Mouse (Mus musculus): Measurements from ENCODE around the gene Ggt6.

Gene Ggt6

DNA sequence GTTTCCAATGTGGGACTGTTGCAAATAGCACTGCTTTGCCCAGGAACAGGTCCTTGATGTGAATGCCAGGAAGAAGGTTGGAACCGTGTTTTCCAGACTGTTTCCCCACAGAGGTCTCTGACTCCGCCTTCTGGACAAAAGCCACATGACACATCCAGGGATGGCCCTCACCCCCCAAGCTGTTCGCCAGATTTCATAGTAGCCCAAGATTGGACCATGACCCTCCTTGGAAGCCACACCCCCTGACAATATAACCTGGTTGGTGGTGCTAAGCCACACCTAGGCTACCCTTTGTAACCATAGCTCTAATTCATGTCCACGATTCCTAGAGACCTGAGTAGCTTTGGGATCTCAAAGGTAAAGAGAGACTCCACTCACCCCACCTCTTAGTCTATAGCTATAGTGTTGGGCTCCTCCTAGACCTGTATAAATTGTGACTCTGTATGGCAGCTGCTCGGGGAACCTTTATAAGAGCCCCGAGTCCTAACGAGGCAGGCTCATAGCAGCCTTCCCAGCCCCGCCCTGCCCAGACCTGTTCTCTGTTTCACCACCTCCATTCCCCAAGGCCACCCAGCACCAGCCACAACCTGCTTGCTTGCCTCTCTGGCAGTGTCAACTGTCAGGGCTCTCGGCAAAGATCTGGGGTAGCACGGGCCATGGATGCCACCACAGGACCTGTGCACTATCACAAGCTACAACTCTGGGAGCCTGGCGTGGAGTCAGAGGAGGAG lies at the start of gene Ggt6:
Gene Ggt6 (plus strand): TSS at position 564 of the 731 bp plus-strand sequence.
- DNase-seq (ENCODE audit: extremely low spot score, low spot score) = no peak

GRCm38 (mm10) chr11:72388113-72388529 lies 47.2 kb upstream of the Ggt6 start:
- no peak for DNase-seq (ENCODE audit: extremely low spot score, low spot score)

- no peak for DNase-seq (ENCODE audit: extremely low spot score, low spot score)
These were observed 45.8 kb upstream of the Ggt6 start for GRCm38 (mm10) chr11:72389407-72390142.

GRCm38 (mm10) chr11:72391181-72391580 lies 44.1 kb upstream of the Ggt6 start:
- DNase-seq (ENCODE audit: extremely low spot score, low spot score) = no peak

DNA sequence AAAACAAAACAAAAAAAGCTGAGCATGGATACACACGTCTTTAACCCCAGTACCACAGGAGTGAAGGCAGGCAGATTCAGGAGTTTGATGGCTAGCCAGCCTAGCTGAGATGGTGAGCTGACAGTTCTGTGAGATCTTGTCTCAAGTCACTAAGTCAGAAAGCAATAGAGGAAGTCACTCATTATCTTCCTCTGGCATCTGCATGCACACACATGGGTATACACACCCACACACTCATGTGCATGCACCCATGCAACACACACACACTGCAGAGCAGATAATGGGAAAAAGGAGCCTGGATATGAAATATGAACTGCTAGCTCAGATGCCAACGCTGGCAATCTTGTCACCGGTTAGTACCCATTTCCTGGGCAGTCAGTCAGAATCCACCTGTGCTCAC lies 42.1 kb upstream of the Ggt6 start:
- no peak for DNase-seq (ENCODE audit: extremely low spot score, low spot score)

- DNase-seq (ENCODE audit: extremely low spot score, low spot score) = no peak
These were observed 41.7 kb upstream of the Ggt6 start for GRCm38 (mm10) chr11:72393669-72394068.

DNA sequence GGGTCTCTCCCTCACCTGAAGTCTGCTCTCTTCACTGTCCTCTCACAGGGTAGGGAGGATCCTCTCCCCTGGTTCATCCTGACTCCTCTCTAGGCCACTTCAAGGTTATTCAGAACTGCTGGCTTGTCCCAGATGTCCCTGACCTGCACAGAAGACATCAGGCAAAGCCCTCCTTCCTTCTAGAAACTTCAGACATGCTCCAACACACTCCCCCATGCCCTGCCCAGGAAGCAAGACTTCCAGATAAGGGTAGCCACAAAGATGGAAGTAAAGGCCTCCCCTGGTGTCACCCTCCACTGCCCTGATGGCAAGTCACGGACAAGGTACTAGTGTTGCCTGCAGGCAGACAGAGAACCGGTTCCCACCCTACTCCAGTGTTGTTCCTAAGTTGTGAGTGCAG lies 40.6 kb upstream of the Ggt6 start:
- DNase-seq (ENCODE audit: extremely low spot score, low spot score) = no peak

DNA sequence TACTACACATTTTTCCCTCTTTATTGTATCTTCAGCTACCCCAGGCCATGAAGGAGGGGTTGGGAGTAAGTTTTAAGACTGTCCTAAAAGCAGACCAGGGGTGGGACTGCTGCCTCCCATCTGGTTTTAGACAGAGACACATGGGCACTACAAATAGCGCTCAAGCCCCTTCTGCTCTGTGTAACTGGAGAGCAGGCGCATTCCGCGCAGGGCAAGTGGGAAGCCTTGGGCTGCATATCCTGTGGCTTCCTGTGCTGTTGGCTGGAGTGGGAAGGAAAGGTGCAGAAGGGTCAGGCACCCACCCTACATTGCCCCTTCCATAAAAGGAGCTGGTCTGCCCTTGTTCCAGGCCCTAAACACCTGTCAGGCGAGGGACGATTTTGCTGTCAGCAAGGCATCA lies 39.7 kb upstream of the Ggt6 start:
- no peak for DNase-seq (ENCODE audit: extremely low spot score, low spot score)

DNA sequence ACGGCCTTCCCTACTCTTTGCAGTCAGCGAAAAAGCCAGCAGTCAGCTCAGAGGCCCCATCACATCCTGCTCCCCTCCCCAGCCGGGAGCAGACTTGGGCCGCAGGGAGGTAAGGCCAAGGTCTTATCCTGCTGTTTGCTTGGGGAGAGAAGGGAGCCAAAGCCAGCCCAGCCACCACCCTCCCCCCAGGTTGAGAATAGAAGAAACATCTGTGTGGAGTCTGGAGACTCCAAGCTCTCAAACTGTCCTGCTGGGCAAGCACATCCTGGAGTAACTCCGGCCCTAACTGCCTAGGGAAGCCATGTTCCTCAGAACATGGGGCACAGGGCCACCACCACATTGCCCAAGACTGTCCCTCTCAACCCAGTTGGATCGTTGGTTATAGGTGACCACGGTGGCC lies 38.7 kb upstream of the Ggt6 start:
- no peak for DNase-seq (ENCODE audit: extremely low spot score, low spot score)

- DNase-seq (ENCODE audit: extremely low spot score, low spot score) = no peak
These were observed 38.3 kb upstream of the Ggt6 start for GRCm38 (mm10) chr11:72397072-72397471.

DNA sequence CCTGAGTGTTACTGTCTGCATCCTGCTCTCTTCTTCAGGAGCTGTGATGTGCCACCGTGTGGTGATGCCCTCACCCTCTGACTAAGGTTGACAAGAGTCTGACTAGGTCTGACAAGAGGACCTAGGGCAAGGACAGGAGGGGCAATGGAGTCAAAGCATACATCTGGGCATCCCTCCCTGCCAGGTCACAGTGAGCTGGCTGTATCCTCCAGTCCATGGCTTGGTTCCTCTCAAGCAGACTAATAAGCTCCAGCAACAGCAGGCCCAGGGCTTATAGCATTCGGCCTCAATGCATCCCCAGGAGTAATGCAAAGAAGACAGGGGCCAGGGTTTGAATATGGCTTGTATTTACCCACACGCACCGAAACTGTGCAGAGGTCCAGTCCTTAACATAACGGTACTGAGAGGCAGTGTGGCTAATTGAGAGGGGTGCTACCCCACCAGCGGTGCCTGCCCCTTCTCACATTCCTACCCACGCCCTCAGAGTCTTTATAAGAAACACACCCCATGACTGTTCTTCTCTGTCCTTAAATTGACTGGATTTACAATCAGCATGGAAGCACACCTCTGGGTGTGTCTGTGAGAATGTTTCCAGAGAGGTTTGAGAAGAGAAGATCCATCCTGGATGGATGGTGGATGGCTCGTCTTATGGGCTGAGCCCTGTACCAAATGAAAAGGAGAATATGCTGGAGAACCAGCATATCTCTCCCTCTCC lies 37.4 kb upstream of the Ggt6 start:
- no peak for DNase-seq (ENCODE audit: extremely low spot score, low spot score)

DNA sequence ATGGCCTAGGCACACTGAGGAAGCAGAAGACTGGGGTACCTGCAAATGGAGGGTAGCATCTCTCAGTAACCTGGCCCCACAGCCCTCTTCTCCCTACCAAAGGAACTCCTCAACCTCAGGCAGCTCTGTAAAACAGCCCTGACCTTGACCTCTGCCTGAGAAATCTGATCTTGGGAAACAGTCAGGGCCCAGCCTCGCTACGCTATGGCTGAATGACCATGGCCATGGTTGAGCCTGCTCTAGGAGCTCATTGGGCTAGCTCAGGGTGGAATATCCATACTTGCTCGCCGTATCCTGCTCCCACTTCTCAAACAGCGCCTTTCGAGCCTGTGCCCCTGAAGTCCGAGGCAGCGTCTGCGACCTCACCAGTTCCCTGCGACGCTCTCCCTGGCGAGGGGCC lies 34.3 kb upstream of the Ggt6 start:
- no peak for DNase-seq (ENCODE audit: extremely low spot score, low spot score)

- DNase-seq (ENCODE audit: extremely low spot score, low spot score) = no peak
These were observed 33.3 kb upstream of the Ggt6 start for GRCm38 (mm10) chr11:72402017-72402416.

DNA sequence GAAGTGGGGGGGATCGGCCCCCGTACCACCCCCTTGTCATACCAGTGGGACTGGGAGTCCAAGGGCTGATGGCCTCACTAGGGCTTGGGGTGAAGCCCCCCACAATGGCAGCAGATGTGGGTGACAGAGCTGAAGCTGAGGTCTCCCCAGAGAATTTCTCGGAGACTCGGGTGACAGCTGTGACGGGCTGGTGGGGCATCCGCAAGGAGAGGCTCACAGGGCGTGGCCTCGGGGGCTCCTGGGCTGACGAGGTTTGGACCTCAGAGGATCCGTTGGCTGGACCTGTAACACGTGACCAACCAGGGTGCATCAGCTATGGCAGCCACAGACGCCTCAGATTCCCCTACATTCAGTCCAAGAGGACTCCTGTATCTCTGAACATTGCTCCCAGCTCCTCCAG lies 32.4 kb upstream of the Ggt6 start:
- no peak for DNase-seq (ENCODE audit: extremely low spot score, low spot score)

GRCm38 (mm10) chr11:72405532-72405931 lies 29.8 kb upstream of the Ggt6 start:
- no peak for DNase-seq (ENCODE audit: extremely low spot score, low spot score)

DNA sequence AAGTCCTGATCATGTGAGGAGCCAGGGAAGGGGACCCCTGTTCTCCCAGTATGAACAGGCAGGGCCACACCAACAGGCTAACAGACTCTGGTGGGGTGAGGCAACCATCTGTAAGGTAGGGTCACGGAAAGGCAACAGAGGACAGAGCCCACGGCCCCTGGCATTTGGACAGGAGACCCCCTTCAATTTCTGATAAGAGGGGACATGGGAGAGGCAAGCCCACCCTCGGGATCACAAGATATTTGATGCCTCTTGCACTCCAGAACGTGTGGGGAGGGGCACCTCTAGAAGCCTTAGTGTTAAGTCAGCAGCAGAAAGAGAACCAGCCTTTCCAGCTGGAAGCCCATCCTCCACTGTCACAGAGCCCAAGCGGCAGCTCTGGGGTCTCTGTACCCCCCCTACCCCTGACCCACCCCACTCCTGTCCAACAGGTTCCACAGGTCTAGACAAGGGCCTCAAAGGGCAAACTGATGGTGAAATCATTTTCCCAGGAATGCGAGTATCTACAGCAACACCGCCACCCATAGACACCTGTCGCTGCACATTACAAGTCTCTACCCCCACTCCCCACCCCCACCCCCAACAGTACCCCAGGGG lies 29.1 kb upstream of the Ggt6 start:
- no peak for DNase-seq (ENCODE audit: extremely low spot score, low spot score)

GRCm38 (mm10) chr11:72407081-72407480 lies 28.2 kb upstream of the Ggt6 start:
- DNase-seq (ENCODE audit: extremely low spot score, low spot score) = no peak

GRCm38 (mm10) chr11:72407574-72407973 lies 27.8 kb upstream of the Ggt6 start:
- no peak for DNase-seq (ENCODE audit: extremely low spot score, low spot score)

DNA sequence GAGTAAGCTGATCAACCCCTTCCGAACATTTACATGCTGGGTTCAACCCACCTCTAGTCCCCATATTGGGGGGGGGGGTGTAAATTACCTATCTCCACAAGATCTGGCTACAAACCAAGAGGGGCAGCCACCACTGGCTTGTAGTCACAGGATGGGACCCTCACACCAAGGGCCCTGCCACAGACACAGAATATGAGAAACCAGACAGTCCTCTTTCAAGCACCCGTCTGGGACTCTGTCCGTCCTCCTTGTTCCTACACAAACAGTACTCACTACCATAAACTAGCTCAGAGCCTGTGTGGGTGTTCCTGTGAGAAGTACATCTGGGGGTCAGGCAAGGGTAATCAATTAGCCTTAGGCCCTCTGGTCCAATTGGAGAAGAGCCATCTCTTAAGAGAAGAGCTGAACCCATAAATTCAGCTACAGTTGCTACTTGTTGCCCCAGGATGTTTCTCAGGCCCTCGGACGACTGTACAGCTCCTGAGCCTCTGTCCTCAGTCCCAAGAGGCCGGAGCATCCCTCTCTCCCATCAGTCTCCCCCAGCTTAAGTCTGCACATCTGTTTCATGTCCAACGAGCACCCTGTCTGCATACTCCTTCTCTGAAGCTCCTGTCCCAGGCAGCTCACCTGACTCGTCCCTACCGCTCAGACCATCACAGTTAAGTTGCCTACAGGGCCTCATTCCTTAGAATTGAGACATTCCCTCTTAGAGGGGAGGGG lies 26.7 kb upstream of the Ggt6 start:
- DNase-seq (ENCODE audit: extremely low spot score, low spot score) = no peak

- DNase-seq (ENCODE audit: extremely low spot score, low spot score) = no peak
These were observed 25.5 kb upstream of the Ggt6 start for GRCm38 (mm10) chr11:72409649-72410385.

Data from neural tube, embryonic 10.5 days (tissue).